Mouse (Mus musculus): Measurements from ENCODE around the gene 2310022A10Rik. TPM values are rescaled to one million over a fixed set of nuclear protein-coding genes. Genes with fewer than 3 reads are reported as not detected.

The 2310022A10Rik gene
- polyA plus RNA-seq, 1 experiment from 2014 or later = 40.2 TPM

DNA sequence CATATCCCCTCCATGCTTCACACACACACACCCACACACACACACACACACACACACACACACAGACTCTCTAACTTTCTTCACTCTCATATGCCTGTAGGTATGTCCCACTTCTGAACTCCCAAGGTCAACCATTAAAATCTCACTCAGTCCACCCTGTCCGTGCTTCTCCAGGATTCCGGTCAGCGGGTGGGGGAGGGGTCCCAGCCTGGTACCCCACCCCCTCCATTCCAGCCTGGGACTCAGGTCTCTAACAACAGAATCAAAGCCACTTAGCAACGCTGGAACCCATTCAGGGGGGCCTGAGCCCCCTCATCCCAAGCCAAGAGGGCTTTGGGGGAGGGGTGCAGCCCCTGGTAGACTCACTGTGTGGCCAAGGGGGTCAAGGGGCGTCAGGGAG lies 30.1 kb upstream of the 2310022A10Rik start, which contains the start of gene Hipk4:
TSS of gene Hipk4 (plus strand) at position 301 of the 400 bp plus-strand sequence.
- no peak for ATAC-seq
- H3K4me3 ChIP-seq (replicated peaks; ENCODE audit: low read length) = no peak within 1 kb of the TSS
- no peaks in the 10 kb centered on the region for H3K9me3 ChIP-seq (ENCODE audit: control insufficient read depth, low read length)
- peaks cover 3% of the 10 kb centered on the region for H3K4me1 ChIP-seq (replicated peaks; ENCODE audit: control insufficient read depth, insufficient read depth, low read length)
- WGBS = 52% methylated on average over 5 of the region's 5 CpGs
- no peaks in the 10 kb centered on the region for H3K27me3 ChIP-seq (replicated peaks; ENCODE audit: control insufficient read depth, insufficient read depth, low read length)
- H3K9ac ChIP-seq (replicated peaks; ENCODE audit: low read depth, low read length) = no peak within 1 kb of the TSS
- H3K36me3 ChIP-seq (ENCODE audit: control insufficient read depth, insufficient read depth) = no peaks in the 10 kb centered on the region
- H3K4me2 ChIP-seq (ENCODE audit: low read length) = no peak within 1 kb of the TSS
- H3K27ac ChIP-seq (ENCODE audit: low read length) = no peak within 1 kb of the TSS

GRCm38 (mm10) chr7:27523805-27524204 lies 29.2 kb upstream of the 2310022A10Rik start:
- Histone ChIP-seq H3K4me2 (ENCODE audit: low read length) (no peak overlapping the region), H3K4me3 (replicated peaks; ENCODE audit: low read length) (no peak overlapping the region), H3K27me3 (replicated peaks; ENCODE audit: control insufficient read depth, insufficient read depth, low read length) (no peaks in the 10 kb centered on the region), H3K9ac (replicated peaks; ENCODE audit: low read depth, low read length) (no peak overlapping the region), H3K9me3 (ENCODE audit: control insufficient read depth, low read length) (no peaks in the 10 kb centered on the region), H3K4me1 (replicated peaks; ENCODE audit: control insufficient read depth, insufficient read depth, low read length) (peaks cover 3% of the 10 kb centered on the region), H3K27ac (ENCODE audit: low read length) (no peak overlapping the region), H3K36me3 (ENCODE audit: control insufficient read depth, insufficient read depth) (no peaks in the 10 kb centered on the region)
- 95% methylated on average over 13 of the region's 13 CpGs for WGBS
- no peak for ATAC-seq

DNA sequence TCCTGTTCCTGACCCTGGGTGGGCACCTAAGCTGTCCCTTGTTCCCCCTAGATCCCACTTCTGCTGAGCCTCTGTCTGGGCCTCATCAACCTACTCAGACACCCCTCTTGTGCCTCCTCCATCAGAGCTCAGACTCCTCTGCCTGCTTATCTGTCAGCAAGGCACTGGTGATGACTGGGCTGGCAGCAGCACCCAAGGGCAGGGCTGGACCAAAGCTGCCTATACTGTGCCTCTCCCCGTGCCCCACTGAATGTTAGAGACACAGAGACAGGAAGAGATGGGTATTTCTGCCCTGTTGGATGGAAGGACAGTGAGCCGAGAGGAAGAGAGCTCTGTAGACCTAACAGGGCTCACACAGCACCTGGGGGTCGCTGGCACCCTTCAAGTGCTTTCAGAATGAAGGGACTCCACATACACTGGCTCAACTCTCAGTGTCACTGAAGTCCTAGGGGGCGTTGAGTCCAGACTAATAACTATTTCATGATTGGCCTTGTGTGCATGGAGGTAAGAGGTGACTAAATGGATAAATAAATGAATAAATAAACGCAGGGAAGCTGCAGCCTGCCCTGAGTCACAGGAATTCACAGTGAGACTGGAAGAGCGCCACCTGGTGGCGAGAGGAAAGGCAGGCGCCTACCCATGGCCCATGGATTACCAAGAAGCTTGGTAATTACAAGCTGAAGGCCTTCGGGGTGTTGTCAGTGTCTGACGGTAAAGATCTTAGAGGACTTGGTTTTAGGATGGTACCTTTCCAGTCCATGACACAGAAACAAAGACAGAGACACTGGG lies 26.8 kb upstream of the 2310022A10Rik start:
- no peaks in the 10 kb centered on the region for H3K9me3 ChIP-seq (ENCODE audit: control insufficient read depth, low read length)
- ATAC-seq = peak; percentile 85
- no peak overlapping the region for H3K4me2 ChIP-seq (ENCODE audit: low read length)
- no peak overlapping the region for H3K9ac ChIP-seq (replicated peaks; ENCODE audit: low read depth, low read length)
- peaks cover 2% of the 10 kb centered on the region; the same call in 1 of the 2 replicates for H3K36me3 ChIP-seq (ENCODE audit: control insufficient read depth, insufficient read depth)
- H3K4me3 ChIP-seq (replicated peaks; ENCODE audit: low read length) = no peak overlapping the region
- 27% methylated on average over 10 of the region's 10 CpGs for WGBS
- peaks cover 3% of the 10 kb centered on the region for H3K4me1 ChIP-seq (replicated peaks; ENCODE audit: control insufficient read depth, insufficient read depth, low read length)
- no peak overlapping the region for H3K27ac ChIP-seq (ENCODE audit: low read length)
- H3K27me3 ChIP-seq (replicated peaks; ENCODE audit: control insufficient read depth, insufficient read depth, low read length) = no peaks in the 10 kb centered on the region

- H3K27me3 ChIP-seq (replicated peaks; ENCODE audit: control insufficient read depth, insufficient read depth, low read length) = no peaks in the 10 kb centered on the region
- ATAC-seq = no peak
- H3K9me3 ChIP-seq (ENCODE audit: control insufficient read depth, low read length) = no peaks in the 10 kb centered on the region
- no peak overlapping the region for H3K4me2 ChIP-seq (ENCODE audit: low read length)
- peaks cover 12% of the 10 kb centered on the region for H3K36me3 ChIP-seq (ENCODE audit: control insufficient read depth, insufficient read depth)
- 83% methylated on average over 21 of the region's 21 CpGs for WGBS
- peaks cover 3% of the 10 kb centered on the region for H3K4me1 ChIP-seq (replicated peaks; ENCODE audit: control insufficient read depth, insufficient read depth, low read length)
- H3K4me3 ChIP-seq (replicated peaks; ENCODE audit: low read length) = no peak overlapping the region
- no peak overlapping the region for H3K27ac ChIP-seq (ENCODE audit: low read length)
- H3K9ac ChIP-seq (replicated peaks; ENCODE audit: low read depth, low read length) = no peak overlapping the region
Observed at GRCm38 (mm10) chr7:27529070-27529469, 24.0 kb upstream of the 2310022A10Rik start.

GRCm38 (mm10) chr7:27530937-27531336 lies 22.1 kb upstream of the 2310022A10Rik start:
- peaks cover 14% of the 10 kb centered on the region for H3K36me3 ChIP-seq (ENCODE audit: control insufficient read depth, insufficient read depth)
- ATAC-seq = no peak
- WGBS = 74% methylated on average over 3 of the region's 3 CpGs

DNA sequence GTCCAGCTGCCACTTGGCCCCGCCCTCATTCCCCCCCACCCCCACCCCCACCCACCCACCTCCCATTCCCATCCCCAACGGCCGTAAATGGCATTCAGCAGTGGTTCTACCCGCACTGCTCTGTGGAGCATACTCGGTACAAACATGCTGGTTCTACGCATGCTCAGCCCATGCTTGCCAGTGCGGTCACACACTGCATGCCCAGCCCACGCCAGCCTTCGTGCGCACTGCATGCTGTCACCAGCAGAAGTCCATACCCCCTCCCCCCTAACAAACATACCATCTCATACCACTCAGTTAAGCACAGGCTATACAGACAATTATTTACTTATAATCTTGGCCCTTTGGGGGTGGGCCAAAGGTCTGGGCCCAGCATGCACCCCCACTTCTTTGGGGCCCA lies 21.3 kb upstream of the 2310022A10Rik start:
- no peak overlapping the region for H3K27ac ChIP-seq (ENCODE audit: low read length)
- WGBS = 89% methylated on average over 10 of the region's 10 CpGs
- H3K4me1 ChIP-seq (replicated peaks; ENCODE audit: control insufficient read depth, insufficient read depth, low read length) = no peaks in the 10 kb centered on the region
- H3K9ac ChIP-seq (replicated peaks; ENCODE audit: low read depth, low read length) = no peak overlapping the region
- H3K4me3 ChIP-seq (replicated peaks; ENCODE audit: low read length) = no peak overlapping the region
- no peak for ATAC-seq
- H3K36me3 ChIP-seq (ENCODE audit: control insufficient read depth, insufficient read depth) = peaks cover 14% of the 10 kb centered on the region
- H3K9me3 ChIP-seq (ENCODE audit: control insufficient read depth, low read length) = no peaks in the 10 kb centered on the region
- no peaks in the 10 kb centered on the region for H3K27me3 ChIP-seq (replicated peaks; ENCODE audit: control insufficient read depth, insufficient read depth, low read length)
- no peak overlapping the region for H3K4me2 ChIP-seq (ENCODE audit: low read length)

More at GRCm38 (mm10) chr7:27530937-27531336, 22.1 kb upstream of the 2310022A10Rik start:
- Histone ChIP-seq H3K9me3 (ENCODE audit: control insufficient read depth, low read length) (no peaks in the 10 kb centered on the region), H3K27ac (ENCODE audit: low read length) (no peak overlapping the region), H3K4me2 (ENCODE audit: low read length) (no peak overlapping the region), H3K9ac (replicated peaks; ENCODE audit: low read depth, low read length) (no peak overlapping the region), H3K4me1 (replicated peaks; ENCODE audit: control insufficient read depth, insufficient read depth, low read length) (peaks cover 3% of the 10 kb centered on the region), H3K27me3 (replicated peaks; ENCODE audit: control insufficient read depth, insufficient read depth, low read length) (no peaks in the 10 kb centered on the region), H3K4me3 (replicated peaks; ENCODE audit: low read length) (no peak overlapping the region)

GRCm38 (mm10) chr7:27532480-27533050 lies 20.5 kb upstream of the 2310022A10Rik start:
- Histone ChIP-seq H3K9me3 (ENCODE audit: control insufficient read depth, low read length) (no peaks in the 10 kb centered on the region), H3K27me3 (replicated peaks; ENCODE audit: control insufficient read depth, insufficient read depth, low read length) (no peaks in the 10 kb centered on the region), H3K36me3 (ENCODE audit: control insufficient read depth, insufficient read depth) (peaks cover 16% of the 10 kb centered on the region), H3K4me1 (replicated peaks; ENCODE audit: control insufficient read depth, insufficient read depth, low read length) (no peaks in the 10 kb centered on the region), H3K4me3 (replicated peaks; ENCODE audit: low read length) (no peak overlapping the region), H3K27ac (ENCODE audit: low read length) (no peak overlapping the region), H3K4me2 (ENCODE audit: low read length) (no peak overlapping the region), H3K9ac (replicated peaks; ENCODE audit: low read depth, low read length) (no peak overlapping the region)
- ATAC-seq = no peak
- WGBS = 93% methylated on average over 9 of the region's 9 CpGs

- 85% methylated on average over 2 of the region's 2 CpGs for WGBS
Observed at GRCm38 (mm10) chr7:27535386-27535785, 17.6 kb upstream of the 2310022A10Rik start.

DNA sequence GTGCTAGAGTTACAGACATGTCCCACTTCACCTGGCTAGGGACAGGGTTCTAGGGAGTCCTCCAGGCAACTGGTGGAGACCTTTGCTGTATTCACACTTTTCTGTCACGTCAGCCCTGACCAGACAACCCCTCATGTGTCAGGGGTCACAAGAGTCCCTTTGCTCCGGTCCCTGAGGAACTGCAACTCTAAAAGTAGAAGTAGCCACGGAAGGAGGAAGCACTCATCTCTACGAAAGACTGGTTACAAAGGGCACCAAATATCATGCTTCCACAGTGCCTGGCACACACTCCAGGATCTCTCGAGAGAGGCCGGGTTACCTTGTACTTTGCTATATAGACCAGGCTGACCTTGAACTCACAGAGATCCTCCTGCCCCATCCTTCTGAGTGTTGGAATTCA lies 16.4 kb upstream of the 2310022A10Rik start:
- H3K4me1 ChIP-seq (replicated peaks; ENCODE audit: control insufficient read depth, insufficient read depth, low read length) = peaks cover 4% of the 10 kb centered on the region
- H3K27ac ChIP-seq (ENCODE audit: low read length) = no peak overlapping the region
- no peak overlapping the region for H3K4me2 ChIP-seq (ENCODE audit: low read length)
- 92% methylated on average over 6 of the region's 6 CpGs for WGBS
- no peak for ATAC-seq
- H3K36me3 ChIP-seq (ENCODE audit: control insufficient read depth, insufficient read depth) = peaks cover 19% of the 10 kb centered on the region
- no peaks in the 10 kb centered on the region for H3K9me3 ChIP-seq (ENCODE audit: control insufficient read depth, low read length)
- H3K4me3 ChIP-seq (replicated peaks; ENCODE audit: low read length) = no peak overlapping the region
- no peak overlapping the region for H3K9ac ChIP-seq (replicated peaks; ENCODE audit: low read depth, low read length)
- H3K27me3 ChIP-seq (replicated peaks; ENCODE audit: control insufficient read depth, insufficient read depth, low read length) = no peaks in the 10 kb centered on the region

More at GRCm38 (mm10) chr7:27535386-27535785, 17.6 kb upstream of the 2310022A10Rik start:
- Histone ChIP-seq H3K27ac (ENCODE audit: low read length) (no peak overlapping the region), H3K36me3 (ENCODE audit: control insufficient read depth, insufficient read depth) (peaks cover 19% of the 10 kb centered on the region), H3K9ac (replicated peaks; ENCODE audit: low read depth, low read length) (no peak overlapping the region), H3K4me1 (replicated peaks; ENCODE audit: control insufficient read depth, insufficient read depth, low read length) (no peaks in the 10 kb centered on the region), H3K4me3 (replicated peaks; ENCODE audit: low read length) (no peak overlapping the region), H3K4me2 (ENCODE audit: low read length) (no peak overlapping the region), H3K9me3 (ENCODE audit: control insufficient read depth, low read length) (no peaks in the 10 kb centered on the region), H3K27me3 (replicated peaks; ENCODE audit: control insufficient read depth, insufficient read depth, low read length) (no peaks in the 10 kb centered on the region)
- ATAC-seq = no peak

All from forebrain, embryonic 16.5 days (tissue).